Mouse (Mus musculus) embryo, embryonic 10.5 days (tissue): ENCODE results near the gene Gabbr2.

Experiments
- DNase-seq: peaks from one replicate; pipeline ENCODE4 v3.0.0-alpha.2; 2015; ENCODE audit warnings: low spot score

Gabbr2 gene

DNA sequence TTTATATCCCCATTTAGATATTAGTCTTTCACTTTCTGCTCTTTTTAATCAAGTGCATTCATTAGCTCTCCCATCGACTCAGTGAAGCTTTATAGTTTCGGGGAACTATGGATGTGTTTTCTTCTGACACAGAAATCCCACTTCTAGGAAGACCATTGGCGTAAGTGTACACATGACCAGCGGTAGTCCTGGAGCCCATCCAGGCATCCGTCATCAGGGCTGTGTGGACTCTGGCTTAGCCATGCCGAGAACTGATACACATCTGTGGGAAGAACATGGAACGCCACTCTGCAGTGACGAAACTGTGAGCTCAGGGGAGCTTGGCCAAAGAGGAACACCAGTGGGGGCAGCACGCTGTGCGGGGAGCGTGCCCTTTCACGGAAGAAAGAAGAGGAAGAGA lies 128.0 kb downstream of the Gabbr2 start:
- DNase-seq: no peak

DNA sequence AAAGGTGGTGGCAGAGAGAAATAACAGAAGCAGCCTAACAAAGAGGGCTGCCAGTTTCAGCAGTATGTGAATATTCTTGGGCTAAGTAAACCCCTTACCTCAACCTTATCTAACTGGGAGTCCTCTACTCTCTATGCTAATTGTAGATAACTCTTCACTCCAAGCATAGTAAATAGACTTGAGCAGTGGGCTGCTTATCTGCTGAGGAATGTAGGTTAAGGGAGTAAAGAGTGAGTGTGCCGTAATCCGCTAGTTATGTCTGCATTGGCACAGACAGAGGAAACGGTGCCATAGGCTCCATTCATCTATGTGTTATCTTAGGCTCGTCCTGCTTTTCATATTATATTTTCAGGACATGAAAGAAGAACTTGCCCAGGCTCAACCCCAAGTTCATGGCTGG lies 129.0 kb downstream of the Gabbr2 start:
- no peak for DNase-seq

DNA sequence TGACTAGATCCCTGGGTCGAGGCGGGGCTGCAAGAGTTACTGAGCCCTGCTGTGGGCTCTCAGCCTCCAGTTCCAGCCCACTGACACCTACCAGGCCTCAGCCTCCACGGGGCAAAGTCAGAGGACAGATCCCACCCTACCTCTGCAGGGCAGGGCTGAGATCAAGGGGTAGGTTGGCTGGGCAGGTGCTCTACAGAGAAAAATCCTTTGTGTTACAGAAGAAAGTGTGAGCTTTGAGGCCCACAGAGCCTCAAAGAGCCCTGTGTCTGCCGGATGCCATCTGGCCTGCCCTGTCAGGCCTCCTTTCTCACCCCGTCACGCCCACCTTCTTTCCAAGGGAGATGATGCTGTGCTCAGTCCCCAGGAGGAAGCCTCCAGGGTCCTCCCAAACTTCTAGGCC lies 131.1 kb downstream of the Gabbr2 start:
- no peak for DNase-seq

DNA sequence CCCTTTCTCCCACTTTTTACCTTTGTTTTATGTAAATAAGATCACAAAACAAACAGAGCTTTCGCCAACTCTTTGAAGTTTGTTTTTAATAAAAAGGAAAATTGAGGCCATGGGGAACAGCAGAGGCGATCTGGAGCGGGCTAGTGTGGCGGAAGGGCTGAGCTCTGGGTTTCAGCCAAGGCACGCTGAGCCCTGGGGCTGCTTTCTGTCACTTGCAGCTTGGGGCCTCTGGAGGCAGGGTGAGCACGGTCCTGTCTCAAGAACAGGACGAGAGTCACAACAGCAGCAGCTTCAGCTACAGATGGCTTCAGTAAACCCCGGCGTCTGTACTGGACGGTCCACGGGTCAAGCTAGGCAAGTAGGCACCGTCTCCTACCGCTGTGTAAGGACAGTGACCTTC lies 132.8 kb downstream of the Gabbr2 start:
- peak; percentile 64 for DNase-seq

DNA sequence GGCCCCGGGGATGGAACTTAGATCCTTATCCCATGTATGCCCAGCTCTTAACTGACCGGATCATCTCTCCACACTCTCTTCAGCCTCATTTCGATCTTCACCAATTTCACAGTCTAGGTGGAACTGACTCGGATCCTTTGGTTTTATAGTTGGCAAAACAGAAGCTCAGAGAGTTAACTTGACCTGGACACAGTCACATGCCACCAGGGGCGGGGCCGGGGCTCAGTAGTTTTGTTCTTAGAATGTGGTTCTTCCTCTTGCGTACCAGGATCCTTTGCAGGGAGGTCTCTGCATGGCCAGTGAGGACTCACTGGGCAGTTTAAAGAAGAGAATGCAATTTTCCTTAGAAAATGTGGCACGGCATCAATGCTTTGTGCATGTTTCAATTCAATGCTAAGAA lies 135.5 kb downstream of the Gabbr2 start:
- no peak for DNase-seq

DNA sequence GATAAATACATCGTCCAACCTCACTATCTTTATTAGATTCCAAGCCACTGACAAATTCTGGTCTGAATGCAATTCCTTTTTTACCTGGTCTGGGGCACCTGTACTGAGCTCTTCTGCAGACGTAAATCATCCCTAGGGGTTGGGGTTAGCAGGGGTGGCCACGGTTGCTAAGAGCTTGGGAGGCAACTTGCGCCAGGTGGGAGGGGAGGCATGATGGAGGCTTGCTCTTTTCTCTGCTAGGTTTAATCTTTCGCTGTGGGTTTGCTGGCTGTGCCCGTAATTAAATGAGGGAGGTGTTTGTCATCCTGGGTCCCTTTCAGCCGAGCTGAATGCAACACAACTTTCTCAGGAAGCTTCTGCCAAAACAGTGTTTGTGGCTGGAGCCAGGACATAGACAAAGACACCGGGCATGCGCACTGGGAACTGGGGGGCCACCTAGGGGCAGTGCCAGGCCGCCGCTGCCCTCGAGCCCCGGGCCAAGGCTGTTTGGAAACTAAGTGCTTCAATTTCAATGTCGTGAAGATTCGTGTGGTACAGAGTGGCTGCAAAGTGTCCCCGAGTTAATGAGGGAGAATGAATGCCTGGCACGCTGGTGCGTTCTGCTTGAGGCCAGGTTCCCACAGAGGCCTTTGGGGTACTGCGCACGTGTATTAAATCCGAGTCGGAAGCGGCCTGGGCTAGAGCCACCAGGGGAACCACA lies 136.8 kb downstream of the Gabbr2 start:
- no peak for DNase-seq

DNA sequence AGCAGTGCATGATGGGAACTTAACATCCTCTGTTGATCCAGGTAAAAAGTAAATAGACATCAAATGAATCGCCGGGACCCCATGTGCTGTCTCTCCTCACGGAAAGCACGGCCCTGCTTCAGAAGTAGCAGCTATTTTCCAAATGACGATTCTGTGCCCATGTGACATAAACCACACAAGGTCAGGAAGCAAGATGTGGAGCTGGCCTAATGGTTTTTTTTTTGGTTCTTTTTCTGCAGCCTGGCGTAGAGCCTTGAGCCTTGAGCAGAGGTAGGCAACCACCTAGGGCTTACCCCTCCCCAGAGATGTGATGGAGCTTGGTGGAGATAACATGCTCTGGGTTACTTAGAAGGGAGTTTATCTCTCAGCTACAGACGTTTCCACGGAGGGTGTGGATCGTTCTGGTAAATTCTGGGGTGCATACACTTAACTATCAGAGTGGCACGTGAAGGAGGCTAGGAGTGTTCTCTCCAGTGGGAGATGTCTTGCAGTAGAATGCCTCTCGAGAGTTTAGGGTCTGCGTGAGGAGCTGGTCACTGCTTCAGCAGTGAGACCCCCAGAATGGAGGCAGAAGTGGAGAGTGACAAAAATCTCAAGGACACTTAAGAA lies 137.7 kb downstream of the Gabbr2 start:
- no peak for DNase-seq

DNA sequence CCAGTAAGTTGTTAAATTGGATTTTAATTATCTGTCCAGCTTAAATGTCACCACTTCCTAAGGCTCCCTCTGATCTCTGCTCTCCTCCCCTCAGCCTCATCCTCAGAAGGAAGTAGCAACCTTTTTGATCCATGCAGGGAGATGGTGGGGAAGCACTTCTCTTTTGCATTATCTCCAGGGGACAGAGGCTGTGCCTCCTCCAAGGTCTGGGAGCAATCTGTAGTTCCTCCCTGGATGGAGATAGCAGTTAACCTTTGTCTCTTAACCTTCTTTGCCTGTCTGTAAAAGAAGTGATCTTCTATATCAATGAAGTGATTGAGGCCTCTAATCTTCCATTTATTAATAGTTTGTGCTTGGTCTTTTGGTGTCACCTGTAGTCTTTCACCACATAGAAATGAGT lies 143.9 kb downstream of the Gabbr2 start:
- DNase-seq: no peak

DNA sequence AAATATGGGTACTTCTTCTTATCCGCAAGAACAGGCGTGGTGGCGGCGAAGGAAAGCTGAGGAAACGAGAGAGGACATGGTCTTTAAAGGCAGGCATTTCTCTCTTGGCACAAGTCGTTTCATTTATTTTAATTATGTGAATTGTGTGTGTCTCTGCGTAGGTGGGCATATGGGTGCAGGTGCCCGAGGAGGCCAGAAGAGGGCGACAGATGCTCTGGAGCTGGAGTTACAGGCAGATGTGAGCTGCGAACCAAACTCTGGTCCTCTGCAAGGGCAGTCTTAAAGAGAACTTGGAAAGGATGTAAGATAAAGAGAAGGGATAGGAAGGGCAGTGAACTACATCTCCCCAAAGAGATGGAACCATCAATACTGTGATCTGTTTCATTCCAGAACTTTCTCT lies 145.3 kb downstream of the Gabbr2 start:
- DNase-seq: no peak

DNA sequence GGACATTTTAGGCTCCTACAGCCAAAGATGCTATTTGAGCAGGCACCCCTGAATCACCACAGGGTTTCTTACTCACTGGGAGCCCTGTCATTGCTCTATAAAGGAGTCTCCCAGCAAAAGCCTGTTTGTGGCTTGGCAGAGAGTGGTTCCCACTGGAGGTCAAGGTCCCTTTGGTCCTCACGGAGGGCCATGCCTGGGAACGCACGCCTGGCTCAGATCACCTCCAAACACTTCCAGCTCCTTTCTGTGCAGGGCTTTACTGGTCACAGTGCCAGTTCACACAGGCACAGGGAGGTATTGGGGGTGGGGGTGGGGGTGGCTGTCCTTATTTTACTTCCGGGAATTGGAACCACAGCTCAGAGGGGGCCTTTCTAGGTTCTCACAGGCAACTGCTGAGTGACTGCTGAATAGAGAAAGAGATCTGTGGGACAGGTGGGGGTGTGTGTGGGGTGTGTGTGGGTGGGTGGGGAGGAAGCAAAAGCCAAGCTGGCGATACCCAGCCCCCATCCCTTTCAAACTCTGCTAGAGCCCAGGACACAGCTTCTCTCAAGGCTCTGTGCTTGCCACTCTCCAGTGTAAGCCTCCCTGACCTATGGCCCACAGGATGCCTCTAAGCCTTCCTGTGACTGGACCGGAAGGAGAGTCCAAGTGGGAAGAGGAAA lies 146.6 kb downstream of the Gabbr2 start:
- DNase-seq: no peak

DNA sequence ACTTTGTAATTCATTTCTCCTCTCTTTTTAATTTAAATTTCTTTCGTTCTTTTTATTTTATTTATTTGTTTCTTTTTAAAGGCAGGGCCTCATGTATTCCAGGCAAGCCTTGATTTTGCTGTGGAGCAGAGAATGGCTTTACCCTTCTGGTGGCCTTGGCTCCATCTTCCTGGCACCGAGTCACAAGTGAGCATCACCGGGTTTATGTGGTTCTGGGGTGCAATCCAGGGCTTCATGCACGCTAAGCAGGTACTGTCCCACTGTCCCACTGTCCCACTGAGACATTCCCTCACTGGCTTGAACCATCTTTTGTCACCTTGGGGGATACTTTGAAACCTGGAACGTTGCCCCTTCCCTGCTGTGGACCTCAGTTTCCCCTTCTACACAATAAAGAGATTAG lies 147.1 kb downstream of the Gabbr2 start:
- no peak for DNase-seq

DNA sequence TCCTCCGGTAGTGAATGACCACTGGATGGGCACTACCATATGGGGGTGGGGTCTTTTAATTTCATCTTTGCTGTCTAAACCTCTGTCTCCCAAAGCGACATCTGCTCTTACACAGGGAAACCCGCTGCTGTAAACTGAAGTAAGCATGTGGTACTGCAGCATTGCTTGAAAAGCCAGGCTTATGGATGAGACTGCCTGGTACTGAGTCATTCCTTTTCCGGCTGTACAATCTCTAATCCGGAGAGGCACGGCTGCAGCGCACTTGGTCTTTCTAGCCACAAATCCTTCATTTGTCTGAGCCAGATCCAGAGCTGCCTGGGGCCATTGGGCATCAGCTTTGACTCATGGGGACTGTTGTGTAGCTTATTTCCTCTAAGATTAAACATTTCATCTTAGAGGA lies 149.1 kb downstream of the Gabbr2 start:
- no peak for DNase-seq

DNA sequence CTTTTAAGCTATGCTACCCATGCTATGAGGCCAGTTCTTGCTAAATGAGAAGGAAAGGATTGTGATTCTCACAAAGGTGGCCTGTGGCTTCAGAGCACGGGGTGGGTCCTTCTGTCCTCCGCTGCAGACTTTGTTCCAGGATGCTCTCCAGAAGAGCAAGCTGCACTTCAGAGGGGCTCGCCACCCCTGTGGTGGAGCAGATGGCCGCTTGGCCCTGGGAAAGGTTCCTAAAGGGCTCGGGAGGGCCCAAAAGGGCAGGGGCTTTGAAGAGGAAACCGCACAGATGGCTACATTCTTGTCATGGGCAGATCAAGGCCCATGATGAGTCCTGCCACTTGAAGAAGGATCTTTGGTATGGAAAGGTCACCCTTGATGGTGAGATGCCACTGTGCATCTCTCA lies 151.5 kb downstream of the Gabbr2 start:
- DNase-seq: no peak

DNA sequence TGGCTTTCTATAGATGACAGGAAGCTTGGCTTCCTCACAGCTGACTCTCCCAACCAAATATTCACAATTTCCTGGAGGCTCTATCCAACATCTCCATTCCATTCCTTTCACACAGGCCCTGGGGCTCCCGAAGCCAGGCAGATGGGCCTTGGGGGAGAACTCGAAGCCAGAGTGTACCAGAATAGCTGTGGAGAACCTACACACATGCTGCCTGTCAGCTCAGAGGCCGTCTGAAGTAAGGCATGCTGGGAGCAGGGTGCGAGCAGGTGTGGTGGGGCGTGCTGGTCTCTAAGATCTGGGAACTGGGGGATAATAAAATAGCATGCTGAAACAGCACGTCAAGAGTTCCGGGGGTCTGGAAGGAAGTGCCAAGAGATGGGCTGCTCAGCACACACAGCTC lies 154.3 kb downstream of the Gabbr2 start:
- no peak for DNase-seq

DNA sequence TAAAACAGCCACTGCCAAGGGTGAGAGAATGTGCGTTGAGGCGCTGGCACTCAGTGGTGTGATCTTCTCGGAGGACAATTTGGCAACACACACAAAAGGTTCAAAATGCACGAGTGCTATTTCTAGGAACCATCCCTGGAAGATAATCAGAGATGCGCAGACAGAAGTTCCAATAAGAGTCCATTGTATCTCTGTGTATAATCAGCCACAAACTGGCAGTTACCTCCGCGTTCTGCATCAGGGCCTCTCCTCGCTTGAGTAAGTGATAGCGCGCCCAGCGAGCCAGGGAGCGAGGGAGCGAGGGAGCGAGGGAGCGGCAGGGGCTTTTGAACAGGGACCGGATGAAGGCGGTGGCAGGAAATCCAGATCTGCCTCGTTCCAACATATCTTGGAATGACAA lies 155.6 kb downstream of the Gabbr2 start:
- no peak for DNase-seq

DNA sequence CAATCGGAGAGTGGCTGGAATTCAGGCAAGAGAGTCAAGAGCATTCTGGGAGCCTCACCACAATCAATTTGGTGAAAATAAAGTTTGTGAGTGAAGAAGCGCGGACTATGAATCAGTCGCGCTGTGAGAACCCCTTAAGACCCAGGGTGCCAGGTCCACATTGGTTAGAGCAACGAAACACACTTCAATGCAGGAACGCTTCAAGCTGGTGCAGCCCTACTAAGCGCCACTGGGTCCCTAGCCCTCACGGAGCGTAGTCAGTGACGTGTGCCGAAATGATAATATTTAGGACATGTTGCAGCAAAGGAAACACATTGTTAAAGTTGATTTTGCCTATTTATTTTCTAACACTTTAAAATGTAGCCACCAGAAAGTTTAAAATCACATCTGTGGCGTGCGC lies 156.6 kb downstream of the Gabbr2 start:
- DNase-seq: no peak

DNA sequence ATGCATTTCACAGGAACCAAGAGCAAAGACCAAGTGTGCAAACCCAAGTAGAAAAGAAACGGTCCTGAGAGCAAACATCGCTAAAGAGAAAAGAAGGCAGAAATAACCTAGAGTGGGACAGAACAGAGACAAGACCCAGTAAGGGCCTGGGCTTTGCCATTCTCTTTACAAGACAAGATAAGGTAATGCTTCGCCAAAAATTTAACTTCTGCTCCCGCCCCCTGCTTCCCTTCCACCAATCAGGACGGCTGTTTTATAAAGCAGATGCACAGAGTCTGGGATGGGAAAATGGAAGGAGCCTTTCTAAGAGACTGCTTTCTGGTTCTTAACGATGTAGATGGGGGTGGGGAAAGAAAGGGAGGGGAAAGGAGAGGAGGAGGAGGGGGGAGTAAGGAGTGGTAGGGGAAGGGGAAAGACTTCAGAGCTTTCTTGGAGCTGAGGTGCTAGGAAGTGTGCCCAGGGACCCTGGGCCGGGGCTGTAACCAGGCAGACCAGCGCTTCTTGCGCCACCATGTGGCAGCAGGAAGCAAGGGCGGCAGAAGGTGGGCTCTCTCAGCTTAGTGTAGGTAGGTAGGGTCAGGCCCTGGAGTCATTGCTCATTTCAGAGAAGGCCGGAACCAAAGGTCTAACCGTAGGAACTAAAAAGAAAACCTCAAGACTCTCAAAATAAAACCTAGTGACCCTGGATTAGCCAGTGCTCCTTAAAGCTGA lies 158.7 kb downstream of the Gabbr2 start:
- DNase-seq: peak; percentile 52

DNA sequence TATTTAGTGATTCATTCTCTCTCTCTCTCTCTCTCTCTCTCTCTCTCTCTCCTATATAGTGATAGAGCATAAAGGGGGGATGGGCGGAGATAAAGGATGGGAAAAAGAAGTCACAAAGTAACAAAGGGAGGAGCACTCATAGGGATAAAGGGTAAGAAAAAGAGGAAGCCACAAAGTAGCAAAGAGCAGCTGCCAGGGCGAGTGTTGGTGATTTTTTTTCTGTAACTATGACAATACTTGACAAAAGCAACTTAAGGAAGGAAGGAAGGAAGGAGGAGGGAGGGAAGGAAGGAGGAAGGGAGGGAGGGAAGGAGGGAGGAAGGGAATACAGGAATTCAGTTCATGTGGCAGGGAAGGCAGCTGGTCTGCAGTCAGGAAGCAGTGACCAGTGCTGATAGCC lies 162.0 kb downstream of the Gabbr2 start:
- DNase-seq: no peak

DNA sequence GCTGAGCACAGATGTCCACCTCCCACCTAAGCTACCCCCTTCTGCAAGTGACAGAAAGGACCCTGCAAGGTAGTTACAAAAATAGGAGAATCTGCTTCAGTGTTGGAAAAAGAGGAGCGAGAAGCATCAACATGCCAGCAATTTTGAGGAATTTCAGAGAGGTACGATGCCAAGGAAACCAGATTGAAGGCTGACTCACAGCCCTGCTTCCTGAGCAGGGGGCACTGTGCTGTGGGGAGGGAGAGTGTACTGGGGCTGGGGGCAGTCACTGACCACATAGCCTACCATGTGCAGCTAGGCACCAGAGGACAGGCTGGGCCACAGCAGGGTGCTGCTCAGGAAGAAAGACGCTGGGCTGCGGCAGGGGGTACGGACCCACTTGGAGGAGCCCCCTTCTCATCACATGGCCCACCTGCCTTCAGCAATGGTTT lies 163.5 kb downstream of the Gabbr2 start:
- no peak for DNase-seq

DNA sequence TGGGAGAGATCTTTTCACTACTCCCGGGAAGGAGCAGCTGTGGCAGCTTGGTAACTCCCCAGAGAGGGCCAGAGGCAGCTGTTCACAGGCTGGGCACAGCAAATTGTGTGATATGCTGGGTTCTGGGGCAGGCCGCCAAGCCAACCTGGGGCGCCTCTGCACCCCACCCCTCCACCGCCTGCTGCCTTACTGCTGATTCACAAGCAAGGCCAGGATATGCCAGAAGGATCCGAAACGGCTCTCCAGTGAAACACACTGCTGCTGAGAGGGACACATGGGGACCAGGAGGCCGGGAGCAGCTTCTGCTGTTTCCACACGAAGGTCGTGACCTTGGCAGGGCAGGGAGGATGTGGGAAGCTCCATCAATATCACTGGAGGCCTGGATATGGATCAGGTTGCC lies 164.2 kb downstream of the Gabbr2 start:
- DNase-seq: peak; percentile 54

DNA sequence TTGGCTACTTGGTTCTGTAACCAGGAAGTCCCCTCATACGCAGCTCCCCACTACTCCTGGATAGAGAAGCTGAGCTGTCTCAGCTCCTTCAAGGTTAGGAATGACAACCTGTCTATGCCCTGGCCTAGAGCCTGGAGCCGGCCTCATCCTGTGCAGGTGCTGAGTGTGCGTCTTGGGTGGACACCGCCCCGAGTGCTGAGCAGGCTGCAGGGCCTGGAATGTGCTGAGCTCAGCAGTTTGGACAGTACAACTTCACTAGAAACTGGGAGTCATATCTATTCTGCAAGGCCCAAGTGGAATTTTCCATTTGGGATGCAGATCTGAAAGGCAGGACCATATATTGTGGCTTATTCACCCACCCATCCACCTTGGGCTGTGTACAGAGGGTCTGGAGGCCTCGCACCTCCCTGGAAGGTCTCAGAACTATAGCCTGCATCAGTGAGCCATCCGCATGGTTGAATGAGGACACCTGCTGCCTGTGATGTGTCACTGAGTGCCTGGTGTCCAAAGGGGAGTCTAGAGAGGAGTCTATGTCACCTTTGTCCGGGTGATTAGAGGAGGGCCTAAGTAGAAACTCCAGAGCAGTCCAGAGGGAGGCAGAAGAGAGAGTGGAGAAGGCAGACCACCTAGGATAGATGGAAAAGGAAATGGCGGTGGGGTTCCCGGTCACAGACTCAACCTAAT lies 165.7 kb downstream of the Gabbr2 start:
- DNase-seq: no peak

DNA sequence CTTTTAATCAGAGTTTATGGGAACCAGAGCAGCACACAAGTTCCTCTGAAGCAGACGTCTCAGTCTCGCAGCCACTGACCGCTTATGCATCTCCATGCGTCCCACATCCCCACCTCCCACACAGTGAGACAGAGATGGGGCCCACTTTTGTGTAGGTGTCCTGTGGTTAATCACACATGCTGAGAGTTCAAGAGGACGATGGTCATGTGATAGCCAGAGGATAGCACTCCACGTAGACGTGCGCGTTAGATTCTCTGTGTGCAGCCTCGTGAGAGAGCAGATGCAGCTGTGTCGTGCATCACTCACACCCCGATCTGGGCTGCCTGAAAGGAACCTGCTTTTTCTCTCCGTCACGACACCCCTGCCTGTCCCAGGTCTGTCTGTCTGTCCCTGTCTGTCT lies 167.9 kb downstream of the Gabbr2 start:
- DNase-seq: no peak
